Mouse (Mus musculus) heart, embryonic 13.5 days (tissue): ENCODE data around the gene Pigw. TPM values are rescaled to one million over a fixed set of nuclear protein-coding genes. Genes with fewer than 3 reads are reported as not detected.
"Not testable (repeated sequence)": the region's sequence is repeated elsewhere in the genome, so short reads cannot be mapped to it uniquely, and the experiment has no call there.

Source experiments
- ATAC-seq: fragments of 200-750 bp; cut with Nextera tagmentation; 2 replicates; pipeline ENCODE4 v1.8.0; 2017; ENCODE audit warnings: moderate TSS enrichment; ENCODE audit not compliant: insufficient number of reproducible peaks, low FRiP score, low TSS enrichment; ENCODE audit errors: extremely low read depth
- H3K27ac ChIP-seq: fragments of 300-500 bp; sonication (generic); replicated peaks from 2 replicates; pipeline ENCODE4 v1.5.1; 2015; ENCODE audit warnings: moderate library complexity, mild to moderate bottlenecking, inconsistent platforms
- H3K27me3 ChIP-seq: fragments of 300-500 bp; sonication (generic); replicated peaks from 2 replicates; pipeline ENCODE4 v1.6.1; 2015; ENCODE audit warnings: mild to moderate bottlenecking, inconsistent platforms
- H3K36me3 ChIP-seq: fragments of 300-500 bp; sonication (generic); 2 replicates; pipeline ENCODE4 v1.6.1; 2015; ENCODE audit warnings: mild to moderate bottlenecking, inconsistent platforms
- H3K4me1 ChIP-seq: fragments of 300-500 bp; sonication (generic); 2 replicates; pipeline ENCODE4 v1.6.1; 2015; ENCODE audit warnings: inconsistent platforms
- H3K4me2 ChIP-seq: fragments of 300-500 bp; sonication (generic); 2 replicates; pipeline ENCODE4 v1.6.1; 2015; ENCODE audit warnings: inconsistent platforms, mild to moderate bottlenecking, moderate library complexity
- H3K4me3 ChIP-seq: fragments of 300-500 bp; sonication (generic); 2 replicates; pipeline ENCODE4 v1.5.1; 2015; ENCODE audit warnings: moderate library complexity, mild to moderate bottlenecking, inconsistent platforms
- H3K9ac ChIP-seq: fragments of 300-500 bp; sonication (generic); 2 replicates; pipeline ENCODE4 v1.6.1; 2015; ENCODE audit warnings: inconsistent platforms, mild to moderate bottlenecking, moderate library complexity
- H3K9me3 ChIP-seq: fragments of 300-500 bp; sonication (generic); 2 replicates; pipeline ENCODE4 v1.6.1; 2016; ENCODE audit warnings: inconsistent platforms
- WGBS: fragments of 180-500 bp; shearing (Covaris S2); methylation state at CpG from one replicate; pipeline ENCODE4 v1.1.7; 2015; ENCODE audit warnings: mixed read lengths; 5-methylcytosine and 5-hydroxymethylcytosine counted together
- polyA plus RNA-seq: library from polyadenylated mRNA; unstranded; fragments of >200 nt; fragmentation: Nextera tagmentation; extraction: Ambion mirVana; gene quantifications from 2 replicates; pipeline ENCODE4 v1.2.1, GENCODE M21; 2015

Pigw gene
- polyA plus RNA-seq, 1 experiment from 2014 or later, result 3.1 TPM

DNA sequence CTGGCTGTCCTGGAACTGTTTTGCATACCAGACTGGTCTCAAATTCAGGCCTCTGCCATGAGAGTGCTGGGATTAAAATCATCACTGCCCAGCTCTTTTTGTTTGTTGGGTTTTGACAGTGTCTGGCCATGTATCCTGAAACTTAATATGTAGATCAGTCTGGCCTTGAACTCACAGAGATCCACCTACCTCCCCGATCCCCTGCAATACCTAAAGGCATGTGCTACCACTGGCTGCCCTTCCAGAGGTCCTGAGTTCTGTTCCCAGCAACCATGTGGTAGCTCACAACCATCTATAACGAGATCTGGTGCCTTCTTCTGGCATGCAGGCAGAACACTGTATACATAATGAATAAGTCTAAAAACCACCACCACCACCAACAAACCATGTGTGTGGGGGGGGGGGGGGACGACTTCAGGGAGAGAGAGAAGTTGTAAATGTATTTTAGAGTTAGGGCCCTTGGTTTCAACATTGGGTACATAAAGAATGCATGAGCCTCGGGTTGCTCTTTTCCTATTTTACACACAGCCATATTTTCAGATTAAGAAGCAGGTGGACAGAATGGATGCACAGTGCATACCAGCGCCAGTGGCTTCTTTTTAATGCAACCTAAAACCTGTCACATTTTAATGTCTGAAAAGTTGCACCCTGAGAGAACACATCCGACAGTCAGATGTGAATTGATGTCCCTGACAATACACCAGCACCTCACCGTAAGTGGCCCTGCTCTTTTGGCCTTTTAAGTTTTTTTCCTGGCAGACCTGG is 896 bp downstream of the Pigw start:
- H3K9ac ChIP-seq, result peak overlapping the region; percentile 90
- peaks cover 37% of the 10 kb centered on the region for H3K36me3 ChIP-seq
- no peaks in the 10 kb centered on the region for H3K9me3 ChIP-seq
- peak overlapping the region; percentile 85 for H3K4me3 ChIP-seq
- H3K4me2 ChIP-seq, result peak overlapping the region; percentile 75
- H3K4me1 ChIP-seq, result peaks cover 17% of the 10 kb centered on the region
- ATAC-seq, result no peak
- H3K27ac ChIP-seq, result peak overlapping the region; percentile 92
- WGBS, result 18% methylated on average over 7 of the region's 7 CpGs
- no peaks in the 10 kb centered on the region for H3K27me3 ChIP-seq

DNA sequence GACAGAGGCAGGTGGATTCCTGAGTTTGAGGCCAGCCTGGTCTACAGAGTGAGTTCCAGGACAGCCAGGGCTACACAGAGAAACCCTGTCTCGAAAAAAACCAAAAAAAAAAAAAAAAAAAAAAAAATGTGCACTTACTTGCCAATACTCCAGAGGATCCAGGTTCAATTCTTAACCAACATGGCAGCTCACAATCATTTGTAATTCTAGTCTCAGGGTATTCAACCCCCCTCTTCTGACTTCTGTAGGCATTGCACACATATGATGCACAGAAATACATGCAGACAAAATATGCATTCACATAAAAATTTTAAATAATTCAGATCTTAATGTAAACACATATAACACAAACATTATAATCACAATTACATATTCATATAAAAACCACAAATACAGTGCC is 4.1 kb downstream of the Pigw start:
- Histone ChIP-seq H3K4me1 (peaks cover 18% of the 10 kb centered on the region), H3K36me3 (peaks cover 19% of the 10 kb centered on the region)
- H3K9ac ChIP-seq, H3K27ac ChIP-seq, H3K4me2 ChIP-seq, H3K4me3 ChIP-seq, H3K9me3 ChIP-seq, ATAC-seq, H3K27me3 ChIP-seq: not testable (repeated sequence)
- WGBS, result 20% methylated on average over 1 of the region's 1 CpGs

DNA sequence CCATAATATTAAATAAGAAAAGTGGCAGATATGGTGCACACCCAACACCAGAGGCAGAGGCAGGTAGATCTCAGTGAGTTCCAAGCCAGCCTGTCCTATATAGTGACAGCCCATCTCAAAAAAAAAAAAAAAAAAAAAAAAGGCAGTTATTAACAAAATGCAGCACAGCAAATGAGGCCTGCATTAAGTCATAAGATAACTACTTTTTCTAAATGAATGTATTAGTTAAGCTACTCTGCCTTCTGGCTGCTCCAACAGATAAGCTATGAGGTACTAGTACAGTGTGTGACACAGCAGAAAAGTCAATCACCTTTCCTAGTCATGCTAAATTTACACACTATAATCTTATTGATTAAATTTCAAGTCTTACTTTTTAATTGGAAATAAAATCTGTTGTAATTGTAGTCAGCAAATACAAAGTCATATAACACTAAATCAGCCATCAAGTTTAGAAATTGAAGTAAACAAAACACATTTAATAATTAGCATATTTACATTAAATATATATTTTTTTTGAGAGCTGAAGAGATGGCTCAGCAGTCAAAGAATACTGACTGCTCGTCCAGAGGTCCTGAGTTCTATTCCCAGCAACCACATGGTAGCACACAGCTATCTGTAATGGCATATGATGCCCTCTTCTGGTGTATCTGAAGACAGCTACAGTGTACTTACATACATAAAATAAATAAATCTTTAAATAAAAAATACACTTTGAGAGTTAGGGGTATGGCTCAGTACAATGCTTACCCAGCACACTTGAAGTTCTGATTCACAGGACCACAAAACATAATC is 6.8 kb downstream of the Pigw start:
- WGBS, result 64% methylated on average over 1 of the region's 1 CpGs

DNA sequence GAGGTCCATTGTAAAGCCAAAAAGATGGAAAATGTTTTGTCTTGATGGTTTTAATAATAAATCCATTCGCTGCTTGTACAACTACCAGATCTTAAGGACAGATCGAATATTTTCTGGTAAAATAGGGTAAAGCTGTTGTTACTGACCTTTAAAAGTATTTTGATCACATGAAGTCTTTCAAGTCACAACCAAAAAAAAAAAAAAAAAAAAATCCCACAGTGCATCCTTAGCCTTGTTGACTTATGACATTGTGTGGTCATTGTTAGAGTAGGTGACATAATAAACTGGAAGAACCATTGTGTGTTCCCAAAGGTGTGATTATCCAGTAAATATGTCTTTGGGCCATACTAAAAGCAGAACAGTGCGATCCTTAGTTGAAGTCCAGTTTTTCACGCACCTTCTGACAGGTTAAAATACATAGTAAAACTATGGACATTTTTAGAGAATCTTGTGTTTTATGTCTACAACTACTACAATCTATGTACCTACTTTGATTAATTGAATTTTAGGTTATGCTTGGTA is 8.5 kb downstream of the Pigw start:
- 64% methylated on average over 4 of the region's 4 CpGs for WGBS
- ATAC-seq, result no peak
- Histone ChIP-seq H3K27me3 (no peaks in the 10 kb centered on the region), H3K4me2 (peak overlapping the region; percentile 82), H3K9ac (peak overlapping the region; percentile 98), H3K27ac (peak overlapping the region; percentile 99), H3K4me3 (peak overlapping the region; percentile 97), H3K4me1 (peaks cover 24% of the 10 kb centered on the region), H3K36me3 (peaks cover 12% of the 10 kb centered on the region), H3K9me3 (no peaks in the 10 kb centered on the region)

More for the DNA sequence above, 6.8 kb downstream of the Pigw start:
- H3K36me3 ChIP-seq, result peaks cover 19% of the 10 kb centered on the region
- H3K27ac ChIP-seq, result no peak overlapping the region
- H3K4me1 ChIP-seq, result peaks cover 13% of the 10 kb centered on the region
- no peak for ATAC-seq
- H3K4me3 ChIP-seq, result no peak overlapping the region
- peak overlapping the region; percentile 25; the same call in 1 of the 2 replicates for H3K4me2 ChIP-seq
- H3K9ac ChIP-seq, result no peak overlapping the region
- no peaks in the 10 kb centered on the region for H3K9me3 ChIP-seq
- H3K27me3 ChIP-seq, result no peaks in the 10 kb centered on the region

DNA sequence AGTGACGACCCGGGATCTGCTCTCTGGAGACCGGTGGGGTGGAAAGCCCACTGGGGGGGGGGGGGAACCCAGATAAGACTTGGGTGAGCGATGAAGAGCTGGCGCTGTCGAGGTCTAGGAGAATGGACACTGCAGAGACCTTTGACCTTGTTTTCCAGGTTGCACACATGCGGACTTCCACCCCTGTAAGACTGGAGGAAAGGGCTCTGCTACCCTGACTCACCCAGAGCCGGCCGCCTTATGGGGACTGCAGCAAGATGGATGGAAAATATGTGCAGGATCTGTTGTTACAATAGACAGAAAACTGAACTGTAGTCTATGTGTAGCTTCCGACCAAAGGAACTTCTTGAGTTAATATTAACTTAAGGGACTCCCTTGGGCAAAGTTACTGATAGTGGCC is 9.0 kb downstream of the Pigw start:
- Histone ChIP-seq H3K4me3 (peak overlapping the region; percentile 97), H3K4me2 (peak overlapping the region; percentile 82), H3K9me3 (no peaks in the 10 kb centered on the region), H3K4me1 (peaks cover 27% of the 10 kb centered on the region), H3K9ac (peak overlapping the region; percentile 98), H3K36me3 (peaks cover 8% of the 10 kb centered on the region), H3K27ac (peak overlapping the region; percentile 99), H3K27me3 (no peaks in the 10 kb centered on the region)
- ATAC-seq, result peak; percentile 34
- under 1% methylated on average over 10 of the region's 10 CpGs for WGBS

DNA sequence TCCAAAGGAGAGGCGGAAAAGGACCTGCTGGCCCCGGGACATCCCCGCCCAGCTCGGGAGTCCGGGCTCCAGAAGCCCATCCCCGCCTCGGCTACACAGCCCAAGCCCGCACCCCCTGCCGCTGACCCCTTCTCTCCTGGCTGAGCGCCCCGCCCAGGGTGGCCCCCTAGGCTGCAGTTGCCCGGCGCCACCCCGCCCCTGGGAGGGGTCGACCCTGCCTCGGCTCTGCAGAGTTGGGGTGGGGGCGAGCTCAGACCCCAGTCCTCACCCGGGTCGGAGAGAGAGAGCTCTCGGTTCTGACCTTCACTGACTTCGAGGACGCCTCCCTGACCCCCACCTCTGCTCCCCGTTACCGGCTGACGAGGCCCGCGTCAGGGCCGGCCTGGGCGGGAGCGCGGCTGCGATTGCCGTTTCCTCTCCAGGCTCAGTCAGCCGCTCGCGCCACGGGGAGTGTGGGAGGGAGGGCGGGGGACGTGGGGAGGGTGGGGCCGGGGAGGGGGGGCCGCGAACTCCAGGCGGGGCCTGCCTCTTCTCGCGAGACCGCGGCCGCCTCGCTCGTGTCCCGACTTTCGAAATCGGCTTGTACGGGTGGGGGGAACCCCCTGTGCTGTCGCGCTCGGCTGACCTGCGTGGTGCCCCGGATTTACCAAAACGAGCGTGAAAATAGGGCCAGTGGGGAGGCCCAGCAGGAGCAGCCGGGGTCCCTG is 9.6 kb downstream of the Pigw start, which contains the start of gene Ggnbp2:
TSS of gene Ggnbp2 (minus strand) at position 481 of the 707 bp plus-strand sequence.
- peak within 1 kb of the TSS; percentile 93 for H3K4me2 ChIP-seq
- H3K27me3 ChIP-seq, result no peaks in the 10 kb centered on the region
- WGBS, result under 1% methylated on average over 48 of the region's 62 CpGs
- H3K9ac ChIP-seq, result peak within 1 kb of the TSS; percentile 98
- peaks cover 11% of the 10 kb centered on the region for H3K36me3 ChIP-seq
- H3K9me3 ChIP-seq, result no peaks in the 10 kb centered on the region
- H3K27ac ChIP-seq, result peak within 1 kb of the TSS; percentile 99
- peaks cover 30% of the 10 kb centered on the region for H3K4me1 ChIP-seq
- peak; percentile 85 for ATAC-seq
- peak within 1 kb of the TSS; percentile 97 for H3K4me3 ChIP-seq

DNA sequence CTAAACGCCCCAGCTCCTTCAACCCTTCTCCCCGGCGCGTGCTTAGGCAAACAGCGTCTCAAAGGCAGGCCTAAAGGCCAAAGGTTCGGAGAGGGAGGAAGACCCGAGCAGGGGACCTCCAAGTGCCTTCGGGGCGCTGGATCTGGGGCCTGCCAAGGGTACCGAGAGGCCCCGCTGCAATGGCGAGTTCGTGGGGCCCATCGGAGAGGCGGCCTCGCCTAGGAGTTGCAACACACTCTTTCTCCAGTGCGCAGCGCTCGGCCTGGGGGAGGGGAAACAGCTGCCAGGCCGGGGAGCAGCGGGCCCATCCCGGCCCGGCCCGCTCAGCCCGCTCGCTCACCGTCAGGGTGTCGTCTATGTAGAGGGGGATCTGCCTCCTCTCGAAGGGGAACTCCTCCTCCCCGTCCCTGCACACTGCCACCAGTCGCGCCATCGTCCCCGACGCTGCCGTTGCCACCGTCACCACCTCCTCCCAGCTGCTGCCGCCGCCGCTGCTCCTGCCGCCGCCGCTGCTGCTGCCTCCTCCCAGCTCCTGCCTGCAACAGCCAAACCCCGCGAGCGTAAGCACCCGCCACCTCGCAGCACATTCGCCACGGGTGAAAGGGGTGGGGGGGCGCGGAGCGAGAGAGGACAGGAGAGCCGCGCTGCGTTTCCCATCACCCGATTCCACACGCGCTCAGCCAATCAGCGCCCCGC is 10.4 kb downstream of the Pigw start:
- ATAC-seq, result peak; percentile 74
- peak overlapping the region; percentile 94 for H3K27ac ChIP-seq
- no peaks in the 10 kb centered on the region for H3K9me3 ChIP-seq
- no peaks in the 10 kb centered on the region for H3K27me3 ChIP-seq
- H3K4me2 ChIP-seq, result peak overlapping the region; percentile 93
- H3K9ac ChIP-seq, result peak overlapping the region; percentile 98
- peaks cover 37% of the 10 kb centered on the region for H3K4me1 ChIP-seq
- peaks cover 16% of the 10 kb centered on the region for H3K36me3 ChIP-seq
- peak overlapping the region; percentile 97 for H3K4me3 ChIP-seq
- WGBS, result under 1% methylated on average over 61 of the region's 61 CpGs

DNA sequence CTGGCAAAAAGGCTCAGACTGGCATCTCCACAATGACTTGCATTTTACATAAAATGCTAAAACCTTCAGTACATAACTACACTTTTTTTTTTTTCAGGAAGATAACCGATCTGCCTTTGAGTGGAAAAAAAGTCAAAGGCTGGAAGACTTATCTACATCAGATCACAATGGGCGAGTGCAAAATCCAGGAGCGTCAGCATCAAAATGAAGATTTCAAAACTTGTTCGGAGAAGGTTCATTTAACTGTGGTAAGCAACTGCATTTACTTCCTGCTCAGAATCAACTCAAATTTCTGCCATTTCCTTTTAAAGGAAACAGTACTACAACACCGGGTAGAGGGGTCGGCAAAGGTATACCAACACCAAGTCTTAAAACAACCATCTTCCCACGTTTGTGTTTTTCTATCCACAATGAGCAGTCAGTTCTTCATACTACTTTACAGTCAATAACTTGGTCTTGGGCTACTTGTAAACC is 11.3 kb downstream of the Pigw start:
- Histone ChIP-seq H3K27me3 (no peaks in the 10 kb centered on the region), H3K9me3 (no peaks in the 10 kb centered on the region), H3K4me3 (peak overlapping the region; percentile 97), H3K9ac (peak overlapping the region; percentile 98), H3K4me2 (peak overlapping the region; percentile 93), H3K4me1 (peaks cover 40% of the 10 kb centered on the region), H3K36me3 (peaks cover 14% of the 10 kb centered on the region), H3K27ac (peak overlapping the region; percentile 94)
- ATAC-seq, result no peak
- WGBS, result 8% methylated on average over 7 of the region's 7 CpGs

DNA sequence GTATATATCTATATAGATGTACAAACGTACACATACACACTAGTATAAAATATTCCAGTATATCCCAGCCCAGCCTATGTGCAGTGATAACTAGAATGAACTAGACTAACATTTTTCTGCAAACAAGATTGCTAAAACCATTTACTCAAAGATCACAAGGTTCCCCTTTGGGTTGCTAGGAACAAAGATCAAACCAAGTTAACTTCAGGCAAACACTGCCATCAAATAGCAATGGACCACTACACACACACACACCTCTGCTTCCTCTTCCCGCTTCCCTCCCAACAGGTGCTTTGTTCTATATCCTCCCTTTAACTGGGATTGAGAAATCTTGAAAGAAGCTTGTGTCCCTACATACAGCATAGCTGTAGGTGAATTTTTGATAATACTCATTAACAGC is 12.5 kb downstream of the Pigw start:
- WGBS, result 85% methylated on average over 2 of the region's 2 CpGs
- no peak for ATAC-seq
- Histone ChIP-seq H3K27me3 (no peaks in the 10 kb centered on the region), H3K27ac (no peak overlapping the region), H3K4me2 (peak overlapping the region; percentile 42), H3K4me3 (peak overlapping the region; percentile 19), H3K9me3 (no peaks in the 10 kb centered on the region), H3K4me1 (peaks cover 45% of the 10 kb centered on the region), H3K36me3 (peaks cover 19% of the 10 kb centered on the region), H3K9ac (no peak overlapping the region)

DNA sequence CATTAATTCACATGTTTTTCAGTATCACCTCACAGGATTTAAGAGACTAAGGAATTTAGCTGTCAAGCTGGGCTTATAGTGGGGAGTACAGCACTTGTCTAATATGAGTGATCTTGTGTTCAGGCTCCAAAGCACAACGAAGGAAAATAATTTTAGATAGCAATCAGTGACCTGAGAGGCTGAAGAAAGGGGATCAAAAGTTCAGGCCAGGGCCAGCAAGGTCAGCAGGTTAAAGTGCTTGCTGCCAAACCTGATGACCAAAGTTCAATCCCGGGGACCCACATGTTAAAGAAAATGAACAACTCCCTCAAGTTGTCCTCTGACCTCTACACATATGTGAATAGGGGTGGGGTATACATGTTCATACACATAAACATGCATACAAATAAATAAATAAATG is 14.8 kb downstream of the Pigw start:
- 59% methylated on average over 2 of the region's 2 CpGs for WGBS
- Histone ChIP-seq H3K4me1 (peaks cover 37% of the 10 kb centered on the region), H3K27me3 (no peaks in the 10 kb centered on the region), H3K9me3 (no peaks in the 10 kb centered on the region), H3K4me2 (no peak overlapping the region), H3K36me3 (peaks cover 41% of the 10 kb centered on the region), H3K9ac (peak overlapping the region; percentile 33; the same call in 1 of the 2 replicates), H3K4me3 (no peak overlapping the region), H3K27ac (no peak overlapping the region)
- no peak for ATAC-seq
